Mouse (Mus musculus): Measurements from ENCODE around the gene Cdkn1b. TPM values are rescaled to one million over a fixed set of nuclear protein-coding genes. Genes with fewer than 3 reads are reported as not detected.

Gene Cdkn1b
- polyA plus RNA-seq, 2 experiments = 18.8 to 29.8 TPM

- no peaks in the 10 kb centered on the region for H3K4me1 ChIP-seq (ENCODE audit: control insufficient read depth, insufficient read depth, low read length)
- no peak overlapping the region for H3K9ac ChIP-seq (ENCODE audit: low read depth, low read length, severe bottlenecking)
- ATAC-seq (ENCODE audit: low FRiP score, low read depth) (no peak), DNase-seq (ENCODE audit: low spot score) (no peak)
- H3K4me3 ChIP-seq (replicated peaks; ENCODE audit: low read length) = no peak overlapping the region
- no peak for TF ChIP-seq POLR2A (IDR thresholded peaks at IDR 0.05; ENCODE audit: borderline replicate concordance, extremely low read depth, insufficient read depth, insufficient read length)
- H3K4me2 ChIP-seq (replicated peaks; ENCODE audit: low read depth, low read length, severe bottlenecking) = no peak overlapping the region
- H3K27me3 ChIP-seq (ENCODE audit: control insufficient read depth, insufficient read depth, low read length) = no peaks in the 10 kb centered on the region
- peaks cover 10% of the 10 kb centered on the region; the same call in 1 of the 2 replicates for H3K36me3 ChIP-seq (ENCODE audit: control insufficient read depth, insufficient read depth, low read length)
- 84% methylated on average over 4 of the region's 4 CpGs for WGBS
- H3K27ac ChIP-seq (replicated peaks; ENCODE audit: low read depth, low read length) = no peak overlapping the region
- no peaks in the 10 kb centered on the region for H3K9me3 ChIP-seq (ENCODE audit: control insufficient read depth, low read length)
Observed at GRCm38 (mm10) chr6:134939781-134940180, 19.6 kb downstream of the Cdkn1b start.

DNA sequence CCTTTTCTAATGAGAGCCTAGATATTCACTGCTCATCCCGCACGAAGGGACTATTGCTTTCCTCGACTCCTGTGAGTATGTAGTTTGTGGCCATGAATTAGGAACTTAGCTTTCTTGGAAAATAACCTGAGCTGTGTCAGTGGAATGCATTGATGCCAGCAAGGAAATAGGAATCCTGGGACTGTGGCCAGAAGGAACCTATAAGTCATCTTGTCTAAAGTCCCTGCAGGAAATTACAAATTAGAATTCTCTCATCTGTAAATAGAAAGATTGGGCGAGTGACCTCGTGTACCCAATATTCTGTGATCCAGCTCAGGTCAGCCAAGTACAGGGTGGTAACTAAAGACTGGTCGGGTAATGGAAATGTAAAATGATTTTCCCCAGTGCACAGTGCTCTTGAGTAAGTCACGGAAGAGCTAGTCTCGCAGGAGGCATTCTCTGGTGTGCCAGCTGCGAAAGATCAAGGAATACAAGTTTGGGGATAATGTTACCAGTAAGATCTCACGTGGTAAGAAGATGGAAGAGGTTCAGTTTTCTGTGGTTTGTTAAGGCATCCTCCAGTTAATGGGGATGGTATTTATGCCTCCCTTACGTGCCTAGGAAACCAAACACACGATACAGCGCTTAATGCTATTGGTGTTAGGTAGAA is 23.7 kb downstream of the Cdkn1b start:
- H3K27ac ChIP-seq (replicated peaks; ENCODE audit: low read depth, low read length) = no peak overlapping the region
- no peak for ATAC-seq (ENCODE audit: low FRiP score, low read depth)
- no peak overlapping the region for H3K4me2 ChIP-seq (replicated peaks; ENCODE audit: low read depth, low read length, severe bottlenecking)
- no peak overlapping the region for H3K9ac ChIP-seq (ENCODE audit: low read depth, low read length, severe bottlenecking)
- no peaks in the 10 kb centered on the region for H3K4me1 ChIP-seq (ENCODE audit: control insufficient read depth, insufficient read depth, low read length)
- DNase-seq (ENCODE audit: low spot score) = no peak
- no peak overlapping the region for H3K4me3 ChIP-seq (replicated peaks; ENCODE audit: low read length)
- H3K36me3 ChIP-seq (ENCODE audit: control insufficient read depth, insufficient read depth, low read length) = peaks cover 10% of the 10 kb centered on the region; the same call in 1 of the 2 replicates
- no peaks in the 10 kb centered on the region for H3K9me3 ChIP-seq (ENCODE audit: control insufficient read depth, low read length)
- H3K27me3 ChIP-seq (ENCODE audit: control insufficient read depth, insufficient read depth, low read length) = no peaks in the 10 kb centered on the region
- no peak for TF ChIP-seq POLR2A (IDR thresholded peaks at IDR 0.05; ENCODE audit: borderline replicate concordance, extremely low read depth, insufficient read depth, insufficient read length)
- WGBS = 64% methylated on average over 13 of the region's 13 CpGs

GRCm38 (mm10) chr6:134946054-134946453 is 25.9 kb downstream of the Cdkn1b start:
- Histone ChIP-seq H3K9ac (ENCODE audit: low read depth, low read length, severe bottlenecking) (no peak overlapping the region; the same call in 1 of the 2 replicates), H3K4me1 (ENCODE audit: control insufficient read depth, insufficient read depth, low read length) (no peaks in the 10 kb centered on the region), H3K4me3 (replicated peaks; ENCODE audit: low read length) (no peak overlapping the region), H3K36me3 (ENCODE audit: control insufficient read depth, insufficient read depth, low read length) (peaks cover 7% of the 10 kb centered on the region; the same call in 1 of the 2 replicates), H3K27ac (replicated peaks; ENCODE audit: low read depth, low read length) (no peak overlapping the region), H3K4me2 (replicated peaks; ENCODE audit: low read depth, low read length, severe bottlenecking) (no peak overlapping the region), H3K9me3 (ENCODE audit: control insufficient read depth, low read length) (no peaks in the 10 kb centered on the region), H3K27me3 (ENCODE audit: control insufficient read depth, insufficient read depth, low read length) (no peaks in the 10 kb centered on the region)
- ATAC-seq (ENCODE audit: low FRiP score, low read depth) = no peak
- WGBS = 59% methylated on average over 6 of the region's 6 CpGs
- no peak for TF ChIP-seq POLR2A (IDR thresholded peaks at IDR 0.05; ENCODE audit: borderline replicate concordance, extremely low read depth, insufficient read depth, insufficient read length)
- no peak for DNase-seq (ENCODE audit: low spot score)

DNA sequence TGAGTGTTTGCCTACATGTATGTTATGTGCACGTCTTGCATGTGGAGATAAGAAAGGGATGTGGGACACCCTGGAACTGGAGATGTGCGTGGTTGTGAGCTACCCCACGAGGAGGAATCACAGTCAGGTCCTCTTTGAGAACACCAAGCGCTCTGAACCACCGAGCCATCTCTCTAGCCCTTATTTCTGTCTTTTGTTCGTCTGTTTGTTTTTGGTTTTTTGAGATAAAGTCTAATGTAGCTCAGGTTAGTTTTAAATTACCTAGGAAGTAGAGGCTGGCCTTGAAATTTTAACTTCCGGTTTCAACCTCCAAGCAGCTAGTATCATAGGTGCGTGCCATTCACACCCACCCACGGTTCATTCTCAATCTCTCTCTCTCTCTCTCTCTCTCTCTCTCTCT is 26.7 kb downstream of the Cdkn1b start:
- no peak for TF ChIP-seq POLR2A (IDR thresholded peaks at IDR 0.05; ENCODE audit: borderline replicate concordance, extremely low read depth, insufficient read depth, insufficient read length)
- H3K9me3 ChIP-seq (ENCODE audit: control insufficient read depth, low read length) = no peaks in the 10 kb centered on the region
- no peak overlapping the region for H3K9ac ChIP-seq (ENCODE audit: low read depth, low read length, severe bottlenecking)
- no peaks in the 10 kb centered on the region for H3K4me1 ChIP-seq (ENCODE audit: control insufficient read depth, insufficient read depth, low read length)
- no peak overlapping the region for H3K4me2 ChIP-seq (replicated peaks; ENCODE audit: low read depth, low read length, severe bottlenecking)
- DNase-seq (ENCODE audit: low spot score) (no peak), ATAC-seq (ENCODE audit: low FRiP score, low read depth) (no peak)
- 86% methylated on average over 9 of the region's 9 CpGs for WGBS
- no peaks in the 10 kb centered on the region for H3K27me3 ChIP-seq (ENCODE audit: control insufficient read depth, insufficient read depth, low read length)
- peaks cover 6% of the 10 kb centered on the region; the same call in 1 of the 2 replicates for H3K36me3 ChIP-seq (ENCODE audit: control insufficient read depth, insufficient read depth, low read length)
- H3K27ac ChIP-seq (replicated peaks; ENCODE audit: low read depth, low read length) = no peak overlapping the region
- H3K4me3 ChIP-seq (replicated peaks; ENCODE audit: low read length) = no peak overlapping the region

DNA sequence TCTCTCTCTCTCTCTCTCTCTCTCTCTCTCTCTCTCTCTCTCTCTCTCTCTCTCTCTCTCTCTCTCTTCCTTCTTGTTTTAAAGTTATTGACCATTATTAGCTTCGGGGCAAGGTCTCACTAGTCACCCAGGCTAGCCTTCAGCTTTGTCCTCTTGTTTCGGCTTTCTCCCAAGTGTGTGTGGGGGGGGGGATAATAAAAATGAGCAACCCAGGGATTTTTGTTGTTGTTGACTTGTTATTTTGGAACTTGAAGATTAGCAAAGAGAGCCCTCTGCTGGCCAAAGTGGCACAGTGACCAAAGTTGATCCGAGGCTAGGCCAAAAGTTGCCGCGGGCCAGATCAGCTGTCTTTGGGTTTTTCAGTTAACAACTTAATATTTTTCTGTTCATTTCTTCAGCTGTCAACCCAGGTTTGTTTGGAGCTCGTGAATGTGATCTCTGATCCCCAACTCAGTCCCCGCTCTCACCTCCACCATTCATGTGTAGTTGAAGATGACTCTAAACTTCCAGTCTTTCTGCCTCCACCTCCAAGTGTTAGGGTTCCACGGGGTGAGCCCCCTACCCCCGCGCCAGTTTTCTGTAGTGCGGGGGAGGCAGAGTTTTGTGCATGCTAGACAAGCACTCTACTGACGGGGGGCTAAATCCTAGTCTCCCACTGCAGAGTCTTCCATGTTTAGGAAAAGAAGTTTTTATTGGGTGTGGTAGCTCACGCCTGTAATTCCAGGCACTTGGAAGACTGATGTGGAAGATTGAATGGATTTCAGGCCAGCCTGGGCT is 27.3 kb downstream of the Cdkn1b start:
- Histone ChIP-seq H3K4me3 (replicated peaks; ENCODE audit: low read length) (no peak overlapping the region), H3K36me3 (ENCODE audit: control insufficient read depth, insufficient read depth, low read length) (peaks cover 3% of the 10 kb centered on the region; the same call in 1 of the 2 replicates), H3K4me2 (replicated peaks; ENCODE audit: low read depth, low read length, severe bottlenecking) (no peak overlapping the region), H3K27me3 (ENCODE audit: control insufficient read depth, insufficient read depth, low read length) (no peaks in the 10 kb centered on the region), H3K9me3 (ENCODE audit: control insufficient read depth, low read length) (no peaks in the 10 kb centered on the region), H3K9ac (ENCODE audit: low read depth, low read length, severe bottlenecking) (no peak overlapping the region), H3K27ac (replicated peaks; ENCODE audit: low read depth, low read length) (no peak overlapping the region), H3K4me1 (ENCODE audit: control insufficient read depth, insufficient read depth, low read length) (no peaks in the 10 kb centered on the region)
- no peak for TF ChIP-seq POLR2A (IDR thresholded peaks at IDR 0.05; ENCODE audit: borderline replicate concordance, extremely low read depth, insufficient read depth, insufficient read length)
- whole genome bisulfite sequencing = 39% methylated on average over 13 of the region's 13 CpGs
- peak; percentile 57 for DNase-seq (ENCODE audit: low spot score)
- no peak for ATAC-seq (ENCODE audit: low FRiP score, low read depth)

Data from limb, embryonic 14.5 days (tissue).